Mouse (Mus musculus) right cerebral cortex, postnatal 14 days (tissue): ENCODE measurements around the gene Fabp3.

Source experiments
- DNase-seq: peaks from one replicate; pipeline ENCODE4 v3.0.0; 2022

Gene Fabp3

GRCm38 (mm10) chr4:130308231-130309081, at the start of gene Fabp3, which contains the start of gene Gm10570:
Gene Fabp3, plus strand, starts transcription at chr4:130308595.
Gene Gm10570, minus strand, starts transcription at chr4:130308674.
- peak; percentile 82 for DNase-seq

GRCm38 (mm10) chr4:130260406-130260805, 48.0 kb upstream of the Fabp3 start:
- DNase-seq = no peak

GRCm38 (mm10) chr4:130264131-130264530, 44.3 kb upstream of the Fabp3 start:
- no peak for DNase-seq

- peak; percentile 67 for DNase-seq
These were observed 43.6 kb upstream of the Fabp3 start for GRCm38 (mm10) chr4:130264698-130265349.

- no peak for DNase-seq
These were observed 41.8 kb upstream of the Fabp3 start for GRCm38 (mm10) chr4:130266601-130267000.

- no peak for DNase-seq
These were observed 41.3 kb upstream of the Fabp3 start for GRCm38 (mm10) chr4:130267069-130267468.

GRCm38 (mm10) chr4:130268736-130269135, 39.7 kb upstream of the Fabp3 start:
- no peak for DNase-seq

GRCm38 (mm10) chr4:130270089-130270488, 38.3 kb upstream of the Fabp3 start:
- DNase-seq = peak; percentile 55

- no peak for DNase-seq
These were observed 37.6 kb upstream of the Fabp3 start for GRCm38 (mm10) chr4:130270611-130271347.

- peak; percentile 19 for DNase-seq
These were observed 34.6 kb upstream of the Fabp3 start for GRCm38 (mm10) chr4:130273698-130274345.

- no peak for DNase-seq
These were observed 33.9 kb upstream of the Fabp3 start for GRCm38 (mm10) chr4:130274346-130275015.

- no peak for DNase-seq
These were observed 33.2 kb upstream of the Fabp3 start for GRCm38 (mm10) chr4:130275016-130275822.

GRCm38 (mm10) chr4:130275823-130276105, 32.6 kb upstream of the Fabp3 start:
- DNase-seq = no peak

GRCm38 (mm10) chr4:130276573-130277176, 31.7 kb upstream of the Fabp3 start:
- DNase-seq = no peak

GRCm38 (mm10) chr4:130279105-130279504, 29.3 kb upstream of the Fabp3 start, which contains the start of gene Serinc2:
Gene Serinc2, minus strand, starts transcription at chr4:130279205.
- DNase-seq = no peak

GRCm38 (mm10) chr4:130282856-130283255, 25.5 kb upstream of the Fabp3 start:
- DNase-seq = no peak

- no peak for DNase-seq
These were observed 24.6 kb upstream of the Fabp3 start for GRCm38 (mm10) chr4:130283826-130284225.

- DNase-seq = no peak
These were observed 21.9 kb upstream of the Fabp3 start for GRCm38 (mm10) chr4:130286531-130286930.

- DNase-seq = no peak
These were observed 18.6 kb upstream of the Fabp3 start for GRCm38 (mm10) chr4:130289824-130290223.

- DNase-seq = peak; percentile 68
These were observed 16.1 kb upstream of the Fabp3 start for GRCm38 (mm10) chr4:130292271-130292670.

- DNase-seq = no peak
These were observed 13.9 kb upstream of the Fabp3 start for GRCm38 (mm10) chr4:130294513-130294912.
